Mouse (Mus musculus): ENCODE data around the gene Capn15. TPM values are rescaled to one million over a fixed set of nuclear protein-coding genes. Genes with fewer than 3 reads are reported as not detected.
A peak's percentile ranks its signal among the peaks of the same experiment; 100 is the strongest.

The Capn15 gene
- total and polyA plus RNA-seq, 3 experiments = 16.3 to 49.0 (median 18.1) TPM

GRCm38 (mm10) chr17:25993489-25993888, 7.9 kb upstream of the Capn15 start:
- no peak for DNase-seq

- DNase-seq = no peak
Measured at GRCm38 (mm10) chr17:25992274-25992673, 6.7 kb upstream of the Capn15 start.

- no peak for DNase-seq
Measured at GRCm38 (mm10) chr17:25990331-25990730, 4.7 kb upstream of the Capn15 start.

- no peak for DNase-seq
Measured at GRCm38 (mm10) chr17:25984556-25985305, 865 bp downstream of the Capn15 start.

- DNase-seq = no peak
Measured at GRCm38 (mm10) chr17:25984066-25984465, 1.5 kb downstream of the Capn15 start.

GRCm38 (mm10) chr17:25982913-25983312, 2.7 kb downstream of the Capn15 start:
- no peak for DNase-seq

GRCm38 (mm10) chr17:25980854-25981253, 4.7 kb downstream of the Capn15 start:
- peak; percentile 24 for DNase-seq

- no peak for DNase-seq
Measured at GRCm38 (mm10) chr17:25979829-25980738, 5.5 kb downstream of the Capn15 start.

GRCm38 (mm10) chr17:25970954-25971707, 14.5 kb downstream of the Capn15 start:
- DNase-seq = no peak

- DNase-seq = no peak
Measured at GRCm38 (mm10) chr17:25970448-25970847, 15.1 kb downstream of the Capn15 start.

- no peak for DNase-seq
Measured at GRCm38 (mm10) chr17:25968176-25968575, 17.4 kb downstream of the Capn15 start.

- DNase-seq = no peak
Measured at GRCm38 (mm10) chr17:25967652-25968051, 17.9 kb downstream of the Capn15 start.

- no peak for DNase-seq
Measured at GRCm38 (mm10) chr17:25964271-25964670, 21.3 kb downstream of the Capn15 start.

- no peak for DNase-seq
Measured at GRCm38 (mm10) chr17:25962413-25962905, 23.1 kb downstream of the Capn15 start.

- DNase-seq = no peak
Measured at GRCm38 (mm10) chr17:25961566-25961965, 24.0 kb downstream of the Capn15 start.

GRCm38 (mm10) chr17:25959630-25960467, 25.7 kb downstream of the Capn15 start:
- DNase-seq = no peak

GRCm38 (mm10) chr17:25958771-25959494, 26.7 kb downstream of the Capn15 start:
- DNase-seq = no peak

- DNase-seq = no peak
Measured at GRCm38 (mm10) chr17:25957586-25958051, 28.0 kb downstream of the Capn15 start.

GRCm38 (mm10) chr17:25956631-25957030, 29.0 kb downstream of the Capn15 start:
- DNase-seq = no peak

GRCm38 (mm10) chr17:25956201-25956600, 29.4 kb downstream of the Capn15 start:
- DNase-seq = no peak
